Mouse (Mus musculus) heart, adult 2 months (tissue): Measurements from ENCODE around the gene Ccnt1.

Source experiments
- CTCF ChIP-seq: fragments of 200-600 bp; IDR thresholded peaks from 2 replicates; pipeline ENCODE4 v1.8.1; 2022; ENCODE audit warnings: antibody characterized with exemption, mild to moderate bottlenecking, moderate library complexity
- EP300 ChIP-seq: fragments of 200-500 bp; IDR thresholded peaks from 2 replicates; pipeline ENCODE4 v1.6.1; 2011; ENCODE audit warnings: low read depth, low read length, control low read depth; ENCODE audit not compliant: insufficient read depth
- POLR2A ChIP-seq: fragments of 200-500 bp; IDR thresholded peaks from 2 replicates; pipeline ENCODE4 v1.6.1; 2011; ENCODE audit warnings: mild to moderate bottlenecking, low read depth, low read length, control low read depth; ENCODE audit not compliant: insufficient read depth

- no peak for TF ChIP-seq POLR2A
- peak; percentile 83 for TF ChIP-seq CTCF
- peak; percentile 95 for TF ChIP-seq EP300
These were observed 9.2 kb upstream of the Ccnt1 start for GRCm38 (mm10) chr15:98579795-98580464.
